ENCODE assay signal across 1 mouse cellular context in genomic region chr3:130714775-130715568, GRCm38 (mm10).
A peak's percentile ranks its signal among the peaks of the same experiment; 100 is the strongest.
TF ChIP-seq lines count a peak whose summit lies in the region.

No protein-coding gene starts in this region.

TF ChIP-seq in MEL, 35 proteins besides CTCF, POLR2A, EP300 and RAD21 (continued from another document):
- TF ChIP-seq MEF2A (IDR thresholded peaks at IDR 0.05; ENCODE audit: extremely low read depth, insufficient replicate concordance, low read depth, low read length, poor library complexity, severe bottlenecking) (no peak), ELF1 (IDR thresholded peaks at IDR 0.05; ENCODE audit: low read depth, low read length) (0 out of 2 replicates have a peak, but pooled peaks have one; percentile 41)
